Mouse (Mus musculus) fat pad, adult 2 months (tissue): ENCODE results near the gene Trim24.
"Not testable (repeated sequence)": the region's sequence is repeated elsewhere in the genome, so short reads cannot be mapped to it uniquely, and the experiment has no call there.

Experiments used
- DNase-seq: peaks from one replicate; pipeline ENCODE4 v3.0.0-alpha.2; 2011; ENCODE audit warnings: low read depth, low spot score; ENCODE audit errors: extremely low read depth

Trim24 gene

GRCm38 (mm10) chr6:37870245-37871136, at the start of gene Trim24:
Gene Trim24, plus strand, starts transcription at chr6:37870811.
- peak; percentile 50 for DNase-seq

GRCm38 (mm10) chr6:37821531-37822051, 49.0 kb upstream of the Trim24 start:
- DNase-seq = no peak

- DNase-seq = no peak
Measured at GRCm38 (mm10) chr6:37822390-37822789, 48.2 kb upstream of the Trim24 start.

- DNase-seq = no peak
Measured at GRCm38 (mm10) chr6:37823731-37824130, 46.9 kb upstream of the Trim24 start.

DNA sequence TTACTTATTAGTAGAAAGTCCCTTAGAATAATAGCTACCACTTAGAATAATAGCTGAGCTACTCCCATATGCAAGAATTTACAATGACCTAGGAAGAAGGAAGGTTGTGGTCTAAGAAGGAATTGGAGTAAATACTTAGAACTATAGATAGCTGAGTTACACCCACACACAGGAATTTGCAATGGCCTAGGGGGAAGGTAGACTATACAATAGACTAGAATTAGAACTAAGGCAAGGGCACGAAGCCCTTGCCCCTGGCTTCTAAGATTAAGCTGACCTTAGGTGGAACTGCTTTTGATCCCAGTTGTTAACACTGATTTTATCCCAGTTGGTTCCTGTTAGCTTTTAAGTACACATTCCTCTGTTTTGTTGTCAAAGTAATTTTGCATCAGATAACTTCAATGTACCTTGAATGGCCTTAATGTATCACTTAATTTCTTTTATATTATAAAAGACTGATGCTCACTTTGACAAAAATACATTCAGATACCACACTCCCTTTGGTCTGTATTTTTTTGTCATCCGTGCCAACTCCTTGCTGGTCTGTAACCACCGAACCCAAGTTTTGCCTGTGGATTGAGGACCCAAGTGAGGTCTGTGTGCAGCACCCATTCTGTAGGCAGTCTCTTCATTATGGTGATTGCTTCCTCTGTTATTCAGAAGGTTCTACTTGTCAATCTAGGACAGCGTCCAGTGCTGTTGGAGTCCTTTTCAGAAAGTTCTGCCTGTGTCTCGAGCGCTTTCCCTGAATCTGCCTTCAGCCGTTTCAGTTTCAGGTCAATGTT, 45.1 kb upstream of the Trim24 start:
- DNase-seq = not testable (repeated sequence)

DNA sequence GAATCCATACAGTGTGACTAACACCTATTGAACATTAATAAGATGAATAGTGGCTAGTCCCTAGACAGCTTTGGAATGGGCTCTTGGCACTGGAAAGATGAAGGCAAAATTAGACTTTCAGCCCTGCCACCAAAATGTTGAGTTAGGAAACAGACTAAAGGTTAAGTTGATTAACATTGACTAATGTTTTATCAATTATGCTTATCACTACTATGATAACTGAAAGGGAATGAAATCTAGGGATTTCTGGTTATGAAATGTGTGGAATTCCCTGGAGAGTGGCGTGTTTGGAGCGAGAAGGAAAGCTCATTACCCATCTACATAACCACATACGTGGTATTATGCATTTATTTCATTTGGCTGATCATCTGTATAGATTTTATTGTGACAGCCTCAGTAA, 41.7 kb upstream of the Trim24 start:
- no peak for DNase-seq

DNA sequence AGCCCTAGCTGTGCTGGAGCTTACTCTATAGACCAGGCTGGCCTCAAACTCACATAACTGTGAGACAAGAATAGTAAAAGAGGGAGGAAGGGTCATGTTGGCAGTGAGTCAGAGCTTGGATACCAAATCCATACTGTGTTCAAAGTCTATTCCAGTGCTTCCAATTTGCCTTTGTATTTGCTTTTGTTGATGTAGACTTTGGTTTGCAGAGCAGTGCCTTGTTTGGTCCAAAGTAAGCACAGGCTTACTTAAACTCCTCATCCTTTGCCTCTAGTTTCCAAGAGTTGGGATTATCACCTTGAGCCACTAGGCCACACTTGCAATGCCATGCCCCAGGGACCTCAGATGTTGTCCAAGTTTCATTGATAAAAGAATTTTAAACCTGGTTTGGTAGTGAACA, 41.0 kb upstream of the Trim24 start:
- no peak for DNase-seq

DNA sequence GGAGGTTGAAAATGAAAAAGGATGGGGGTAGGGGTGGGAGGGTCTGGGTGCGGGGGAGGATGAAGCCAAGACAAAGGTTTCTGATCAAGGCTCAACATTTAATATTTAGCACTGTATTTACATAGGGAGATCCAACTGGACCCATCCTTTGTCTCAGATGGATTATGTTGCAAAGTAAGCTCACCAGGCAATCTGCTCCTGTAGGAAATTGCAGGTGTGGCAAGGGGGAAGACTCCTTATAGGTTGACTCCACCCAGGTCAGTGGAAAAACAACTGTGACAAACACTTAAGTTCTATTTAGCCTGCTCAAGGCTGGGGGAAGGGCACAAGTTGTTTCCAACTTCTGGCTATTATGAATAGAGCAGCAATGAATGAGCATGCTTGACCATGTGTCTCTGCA, 36.9 kb upstream of the Trim24 start:
- no peak for DNase-seq

DNA sequence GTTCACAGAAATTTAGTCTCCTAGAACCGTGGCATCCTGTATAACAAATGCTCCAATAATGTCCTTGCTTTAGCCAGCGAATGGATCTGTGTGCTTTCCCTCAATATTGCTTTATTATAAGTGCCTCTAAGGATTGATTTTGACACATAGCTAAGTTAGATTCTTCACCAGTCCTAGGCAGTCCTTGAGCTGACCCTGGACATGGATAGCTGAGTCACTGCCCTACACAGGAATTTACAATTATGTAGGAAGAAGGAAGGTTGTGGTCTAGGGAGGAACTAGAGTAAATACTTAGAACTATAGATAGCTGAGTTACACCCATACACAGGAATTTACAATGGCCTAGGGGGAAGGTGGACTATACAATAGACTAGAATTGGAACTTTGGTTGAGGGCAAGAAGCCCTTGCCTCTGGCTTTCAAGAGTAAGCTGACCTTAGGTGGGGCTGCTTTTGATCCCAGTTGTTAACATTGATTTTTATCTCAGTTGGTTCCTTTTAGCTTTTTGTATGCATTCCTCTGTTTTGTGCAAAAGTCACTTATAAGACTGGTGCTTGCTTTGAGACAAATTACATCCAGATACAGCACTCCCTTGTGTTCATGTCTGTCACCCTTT, 33.6 kb upstream of the Trim24 start:
- not testable (repeated sequence) for DNase-seq

DNA sequence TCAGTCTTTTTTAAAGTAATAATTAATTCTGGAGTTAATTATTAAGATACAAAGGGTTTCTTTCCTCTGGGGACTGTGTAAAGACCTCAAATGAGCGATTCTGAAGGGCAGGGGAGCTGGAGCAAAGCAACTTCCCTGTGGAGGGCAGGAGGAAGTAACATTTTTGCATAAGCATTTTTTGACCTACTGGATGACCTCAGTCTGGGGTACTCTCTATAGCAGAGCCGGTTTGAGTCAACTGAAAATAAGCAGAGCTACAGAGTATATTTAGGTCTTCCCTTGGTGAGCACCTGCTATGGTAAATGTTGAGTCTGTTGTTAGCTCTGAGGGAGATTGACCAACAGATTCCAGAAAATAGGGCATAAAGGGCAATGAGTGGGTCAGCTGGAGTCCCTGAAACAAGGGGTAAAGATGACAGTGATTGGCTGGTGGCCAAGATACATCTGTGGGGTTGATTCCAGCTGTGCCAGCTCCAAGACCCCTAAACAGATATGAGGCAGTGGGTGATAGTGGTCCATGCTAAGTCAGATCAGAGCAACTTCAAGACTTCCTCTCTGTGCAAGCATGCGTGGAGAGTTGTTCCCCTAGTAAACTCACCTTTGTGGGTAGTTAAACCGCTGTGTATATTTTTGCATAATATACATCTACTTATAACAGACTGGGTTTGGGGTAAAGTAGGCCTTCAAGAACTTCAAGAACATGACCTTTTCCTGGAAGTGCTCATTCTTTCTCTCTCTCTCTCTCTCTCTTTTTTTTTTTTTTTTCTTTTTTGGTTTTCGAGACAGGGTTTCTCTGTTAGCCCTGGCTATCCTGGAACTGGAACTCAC, 27.6 kb upstream of the Trim24 start:
- DNase-seq = no peak

- no peak for DNase-seq
Measured at GRCm38 (mm10) chr6:37843647-37844273, 26.9 kb upstream of the Trim24 start.

DNA sequence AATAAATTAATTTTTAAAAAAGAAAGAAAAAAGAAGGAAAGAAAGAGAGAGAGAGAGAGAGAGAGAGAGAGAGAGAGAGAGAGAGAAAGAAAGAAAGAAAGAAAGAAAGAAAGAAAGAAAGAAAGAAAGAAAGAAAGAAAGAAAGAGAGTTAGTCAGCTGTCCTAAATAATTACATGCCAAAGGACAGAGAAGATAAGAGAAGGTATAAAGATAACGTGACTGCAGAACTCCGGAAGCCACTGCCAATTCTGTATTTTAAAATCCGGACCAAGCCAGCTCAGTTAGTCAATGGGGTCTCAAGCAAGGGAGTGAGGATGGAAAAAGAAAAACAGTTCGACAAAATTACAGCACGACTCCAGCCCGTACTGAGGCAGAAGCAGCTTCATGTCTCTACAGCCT, 25.7 kb upstream of the Trim24 start:
- DNase-seq = not testable (repeated sequence)

DNA sequence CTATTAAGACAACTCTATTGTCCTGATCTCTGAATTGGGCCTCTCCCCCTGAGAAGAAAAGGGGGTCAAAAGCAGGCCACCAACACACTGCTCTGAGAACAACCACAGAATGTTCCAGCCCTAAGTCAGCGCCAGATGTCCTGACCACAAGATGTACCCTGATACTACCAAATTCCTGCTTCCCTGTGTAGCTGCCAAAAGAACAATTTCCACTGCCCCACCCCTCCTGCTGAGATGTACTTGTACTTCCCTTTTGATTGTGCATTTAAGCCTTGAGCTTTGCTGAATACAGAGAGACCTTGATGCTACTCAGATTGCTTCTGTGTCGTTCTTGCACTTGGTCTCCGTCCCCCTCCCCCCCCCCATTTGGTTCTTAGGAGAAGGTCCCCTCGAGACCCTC, 23.1 kb upstream of the Trim24 start:
- not testable (repeated sequence) for DNase-seq

- no peak for DNase-seq
Measured at GRCm38 (mm10) chr6:37851352-37851751, 19.3 kb upstream of the Trim24 start.

DNA sequence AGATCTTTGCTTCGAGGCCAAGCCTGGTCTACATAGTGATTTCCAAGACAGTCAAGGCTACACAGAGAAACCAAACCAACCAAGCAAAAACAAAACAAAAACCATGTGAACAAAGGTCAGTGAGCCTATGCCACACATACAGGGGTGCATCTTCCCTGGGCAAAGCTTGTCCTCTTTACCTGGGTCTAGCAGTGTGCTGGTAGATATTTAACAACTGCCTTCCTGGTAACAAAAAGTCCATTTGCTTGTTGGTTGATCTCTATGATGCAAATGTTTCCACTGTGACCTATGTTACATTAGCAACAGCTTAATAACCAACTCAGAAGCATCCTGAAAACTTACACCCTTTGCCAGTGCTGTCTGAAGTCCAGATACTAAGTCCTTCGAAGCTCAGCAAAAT, 17.3 kb upstream of the Trim24 start:
- no peak for DNase-seq

DNA sequence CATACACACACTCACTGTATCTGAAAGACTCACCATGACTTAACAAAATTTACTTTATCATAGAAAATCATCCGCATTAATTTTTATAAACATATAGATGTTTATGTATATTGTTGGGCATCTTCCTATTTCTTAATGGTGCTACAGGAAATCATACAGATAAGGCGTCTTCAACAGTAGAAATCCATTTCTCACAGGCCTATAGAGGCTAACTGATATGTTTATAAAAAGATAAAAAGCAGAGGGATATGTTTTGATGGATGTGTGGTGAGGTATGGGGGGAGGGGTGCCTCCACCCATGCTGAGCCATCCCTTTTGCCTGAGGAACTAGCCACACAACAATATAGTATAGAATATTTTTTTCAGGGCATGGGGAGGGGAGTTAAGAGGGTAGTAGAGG, 15.2 kb upstream of the Trim24 start:
- no peak for DNase-seq

DNA sequence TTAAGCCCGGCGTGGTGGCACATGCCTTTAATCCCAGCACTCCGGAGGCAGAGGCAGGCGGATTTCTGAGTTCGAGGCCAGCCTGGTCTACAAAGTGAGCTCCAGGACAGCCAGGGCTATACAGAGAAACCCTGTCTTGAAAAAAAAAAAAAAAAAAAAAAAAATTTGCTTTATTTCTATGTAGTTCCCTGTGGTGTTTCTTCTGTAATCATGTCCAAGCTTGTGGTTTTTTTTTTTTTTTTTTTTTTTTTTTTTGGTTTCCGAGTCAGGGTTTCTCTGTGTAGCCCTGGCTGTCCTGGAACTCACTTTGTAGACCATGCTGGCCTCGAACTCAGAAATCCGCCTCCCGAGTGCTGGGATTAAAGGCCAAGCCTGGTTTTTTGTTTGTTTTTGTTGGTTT, 14.3 kb upstream of the Trim24 start:
- DNase-seq = not testable (repeated sequence)

GRCm38 (mm10) chr6:37857196-37857874, 13.3 kb upstream of the Trim24 start:
- DNase-seq = no peak

DNA sequence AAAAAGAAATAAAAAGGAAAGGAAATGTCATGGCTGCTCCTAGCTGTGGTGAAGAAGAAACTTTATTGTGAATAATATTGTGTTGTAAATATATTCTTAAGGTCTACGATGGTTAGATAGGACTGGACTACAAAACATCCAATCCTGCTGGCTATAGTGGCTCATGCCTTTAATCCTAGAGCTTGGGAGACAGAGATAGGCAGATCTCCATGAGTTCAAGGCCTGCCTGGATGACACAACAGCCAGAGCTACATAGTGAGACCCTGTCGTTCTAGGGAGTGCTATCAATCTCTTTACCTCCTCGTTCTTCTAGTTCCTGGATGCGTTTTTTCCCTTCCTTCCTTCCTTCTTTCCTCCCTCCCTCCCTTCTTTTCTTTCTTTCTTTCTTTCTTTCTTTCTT, 12.5 kb upstream of the Trim24 start:
- DNase-seq = no peak

- DNase-seq = no peak
Measured at GRCm38 (mm10) chr6:37862893-37863292, 7.7 kb upstream of the Trim24 start.
